Mouse (Mus musculus): ENCODE results near the gene Ccdc6.

Ccdc6 gene

DNA sequence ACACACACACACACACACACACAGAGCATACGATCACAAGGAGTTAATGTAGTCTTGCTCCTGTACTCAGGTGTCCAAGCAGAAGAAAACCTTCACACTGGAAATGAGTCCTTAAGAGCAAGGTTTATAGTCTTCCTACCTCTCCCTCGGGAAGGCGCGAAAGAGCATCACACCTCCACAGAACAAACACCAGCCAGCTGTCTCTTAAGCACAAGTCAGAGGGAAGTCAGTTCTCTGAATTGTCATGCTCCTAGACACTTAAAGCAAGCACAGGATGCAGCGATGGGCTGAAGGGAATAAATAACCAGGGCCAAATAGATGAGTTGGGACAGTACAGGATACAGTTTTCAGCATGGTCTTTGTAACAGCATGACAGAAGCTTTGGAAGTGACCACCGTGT, 35.8 kb downstream of the Ccdc6 start:
- DNase-seq (ENCODE audit: extremely low spot score): no peak

DNA sequence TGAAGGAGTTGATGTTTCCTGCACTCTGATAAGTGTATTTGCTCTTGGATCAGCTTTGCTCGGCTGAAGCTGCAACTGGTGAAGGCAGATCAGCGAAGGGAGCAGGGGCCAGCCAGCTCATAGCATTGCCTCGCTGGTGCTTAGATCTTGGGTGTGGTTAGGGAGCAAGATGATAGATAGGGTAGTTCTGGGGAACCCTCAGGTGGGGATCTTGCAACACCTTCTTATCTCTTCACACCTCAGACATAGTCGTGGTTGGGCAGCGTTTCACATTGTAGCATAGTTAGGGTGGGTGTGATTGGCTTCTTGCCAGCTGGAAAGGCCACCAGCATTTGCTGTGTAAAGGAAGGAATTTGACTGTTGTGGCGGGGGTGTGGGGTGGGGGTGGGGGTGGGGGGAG, 36.3 kb downstream of the Ccdc6 start:
- no peak for DNase-seq (ENCODE audit: extremely low spot score)

DNA sequence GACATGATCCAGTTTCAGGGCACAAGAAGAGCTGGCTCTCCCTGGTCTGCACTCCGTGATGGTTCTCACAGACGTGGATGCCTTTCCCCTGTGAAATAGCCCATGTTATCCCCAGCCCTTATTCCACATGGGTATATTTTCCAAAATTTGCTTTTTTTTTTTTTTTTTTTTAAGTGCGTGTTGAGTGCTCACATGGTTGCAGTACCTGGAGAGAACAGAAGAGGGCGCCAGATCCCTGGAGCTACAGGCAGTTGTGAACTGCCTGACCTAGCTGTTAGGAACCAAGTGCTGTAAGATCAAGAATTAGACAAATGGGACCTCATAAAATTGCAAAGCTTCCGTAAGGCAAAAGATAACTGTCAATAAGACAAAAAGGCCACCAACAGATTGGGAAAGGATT, 38.8 kb downstream of the Ccdc6 start:
- no peak for DNase-seq (ENCODE audit: extremely low spot score)

DNA sequence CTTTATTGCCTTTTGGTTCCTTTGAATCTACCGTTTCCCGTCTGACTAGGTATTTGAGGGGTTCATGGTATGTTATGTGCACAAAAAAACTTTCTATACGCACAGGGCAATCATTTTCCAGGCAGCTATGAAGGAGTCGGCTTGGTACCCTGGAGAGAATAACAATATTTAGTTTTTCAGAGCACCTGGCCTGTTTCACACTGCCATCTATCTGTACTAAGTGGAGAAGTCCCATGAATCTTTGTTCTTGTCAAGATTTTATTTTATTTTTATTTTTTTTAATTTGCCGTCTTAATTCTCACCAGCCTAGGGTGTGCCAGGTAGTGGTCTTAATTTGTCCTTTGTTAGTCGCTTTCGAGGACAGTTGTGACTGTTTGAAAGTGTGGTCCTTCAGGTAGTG, 40.7 kb downstream of the Ccdc6 start:
- no peak for DNase-seq (ENCODE audit: extremely low spot score)

DNA sequence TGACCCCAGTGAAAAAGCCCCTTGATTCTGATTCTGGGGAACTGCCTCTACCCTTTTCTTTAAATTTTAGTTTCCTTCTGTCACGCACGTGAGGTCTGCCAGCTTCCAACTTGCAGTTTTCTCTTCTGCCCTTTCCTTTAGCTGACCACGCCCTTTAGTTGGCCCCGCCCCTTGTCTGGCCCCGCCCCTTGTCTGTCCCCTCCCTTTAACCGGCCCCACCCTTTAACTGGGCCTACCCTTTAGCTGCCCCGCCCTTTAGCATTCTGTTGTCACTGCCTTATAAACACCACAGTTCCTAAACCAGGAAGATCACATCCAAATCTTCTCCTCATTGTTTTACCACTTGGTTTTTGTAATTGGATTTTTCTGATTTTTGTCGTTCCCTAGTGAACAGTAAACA, 41.2 kb downstream of the Ccdc6 start:
- no peak for DNase-seq (ENCODE audit: extremely low spot score)

DNA sequence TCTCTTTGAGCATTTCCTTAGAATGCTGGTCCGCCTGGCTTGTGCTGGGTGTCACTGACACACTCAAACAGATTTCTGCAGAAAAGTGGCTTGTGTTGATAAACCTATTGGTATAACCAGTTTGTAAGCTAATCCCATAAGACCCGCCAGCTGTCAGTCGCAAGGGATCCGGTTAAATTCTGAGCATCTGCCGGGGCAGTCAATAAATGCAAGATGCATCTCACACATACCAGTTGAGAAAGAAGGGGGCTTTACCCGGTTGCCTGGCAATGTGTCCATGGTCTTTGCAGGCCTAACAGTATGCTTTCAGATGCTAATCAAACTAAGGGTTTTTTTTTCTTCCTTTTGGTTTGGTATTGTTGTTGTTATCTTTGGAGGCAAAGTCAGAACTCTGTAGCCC, 42.4 kb downstream of the Ccdc6 start:
- no peak for DNase-seq (ENCODE audit: extremely low spot score)

DNA sequence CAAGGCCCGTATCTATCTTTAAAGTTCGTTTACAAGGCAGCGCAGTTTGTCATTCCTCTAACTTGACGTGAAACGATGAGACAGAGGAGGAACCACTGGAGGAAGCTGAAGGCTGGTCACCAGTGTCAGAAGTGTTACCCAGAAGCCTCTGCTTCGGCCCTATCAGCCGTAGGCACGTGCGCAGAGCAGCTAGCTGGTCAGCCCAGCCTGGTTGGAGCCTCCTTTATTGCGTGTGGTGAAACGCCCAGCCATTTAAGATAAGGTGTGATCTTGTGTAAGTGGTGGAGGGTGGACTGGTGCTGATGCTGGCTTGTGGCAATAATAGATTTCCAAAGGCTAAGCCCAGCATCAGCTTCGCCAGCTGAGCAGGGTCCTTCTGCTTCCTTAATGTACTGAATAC, 43.5 kb downstream of the Ccdc6 start:
- DNase-seq (ENCODE audit: extremely low spot score): no peak

DNA sequence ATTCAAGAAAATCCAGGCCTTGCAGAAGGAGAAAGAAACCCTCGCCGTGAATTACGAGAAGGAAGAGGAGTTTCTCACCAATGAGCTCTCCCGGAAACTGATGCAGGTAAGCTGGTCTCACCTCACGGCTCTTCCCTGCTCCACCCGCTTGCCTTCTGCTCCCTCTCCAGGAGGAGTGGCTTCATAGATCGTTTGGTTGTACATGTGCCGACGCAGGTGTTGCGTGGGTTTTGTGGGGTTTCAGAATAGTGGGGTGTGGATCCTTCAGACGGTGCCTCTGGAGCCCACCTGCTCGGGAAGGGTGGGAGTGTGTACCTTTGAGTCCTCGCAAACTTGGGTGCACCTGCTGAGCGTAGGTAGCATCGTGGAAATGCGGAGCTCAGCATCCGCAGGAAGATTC, 45.7 kb downstream of the Ccdc6 start:
- DNase-seq (ENCODE audit: extremely low spot score): no peak

DNA sequence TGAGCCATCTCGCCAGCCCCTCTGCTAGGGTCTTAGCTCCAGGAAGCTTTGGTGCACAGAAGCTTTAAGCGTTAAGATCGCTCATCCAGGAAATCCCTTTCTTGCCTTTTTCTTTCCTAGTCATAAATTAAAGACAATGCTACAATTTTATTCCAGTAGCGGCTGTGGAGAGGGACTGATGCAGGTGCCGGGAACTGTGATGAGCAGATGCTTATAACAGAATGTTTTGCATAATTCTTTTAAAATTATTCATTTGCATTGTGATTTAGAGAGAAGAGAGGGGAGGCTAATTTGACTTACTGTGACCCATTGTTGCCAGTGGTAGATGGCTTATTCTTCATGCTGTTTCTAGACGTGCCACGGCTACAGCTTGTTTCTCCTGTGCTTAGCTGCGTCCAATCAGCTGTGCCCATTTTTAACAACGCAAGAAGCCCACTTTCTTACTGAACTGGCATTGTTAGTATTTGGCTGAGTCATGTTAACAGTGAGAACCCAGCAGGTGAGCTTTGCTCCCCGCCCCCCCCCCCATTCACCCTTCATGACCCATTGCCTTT, 47.2 kb downstream of the Ccdc6 start:
- DNase-seq (ENCODE audit: extremely low spot score): no peak

DNA sequence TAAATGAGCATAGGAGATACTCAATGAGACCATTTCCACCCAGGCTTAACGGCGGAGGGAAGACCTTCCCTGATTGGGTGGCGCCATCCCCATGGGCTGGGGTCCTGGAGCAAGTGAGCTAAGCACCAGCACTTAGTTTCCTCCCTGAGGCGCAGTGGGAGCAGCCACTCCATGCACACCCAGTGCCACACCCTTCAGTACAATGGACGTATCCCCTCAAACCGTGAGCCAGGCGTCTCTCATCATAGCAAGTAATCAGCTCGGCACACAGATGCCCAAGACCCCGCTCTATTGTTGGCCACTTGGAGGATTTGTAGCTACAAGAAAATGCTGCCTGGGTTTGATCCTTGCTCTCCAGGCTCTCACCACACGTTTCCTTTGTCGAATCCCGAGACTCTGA, 49.0 kb downstream of the Ccdc6 start:
- DNase-seq (ENCODE audit: extremely low spot score): no peak

DNA sequence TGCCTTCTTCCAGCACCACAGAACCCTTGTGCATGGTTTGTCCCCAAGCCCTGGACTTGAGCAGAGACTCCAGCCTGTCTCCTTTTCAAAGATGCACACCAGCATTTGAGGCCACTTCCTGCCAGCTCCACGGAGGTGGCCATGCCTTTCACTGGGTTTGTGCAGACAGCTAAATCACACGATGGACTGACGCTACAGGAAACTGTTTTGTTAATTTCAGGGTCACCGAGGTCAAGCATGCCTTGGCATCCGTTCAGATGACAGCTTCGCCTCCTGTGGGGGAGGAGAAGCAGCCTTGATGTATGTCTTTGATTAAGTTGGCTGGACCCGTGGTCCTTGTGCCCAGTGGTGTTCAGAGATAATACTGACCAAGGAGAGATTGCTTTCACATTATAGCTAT, 52.2 kb downstream of the Ccdc6 start:
- peak; percentile 58 for DNase-seq (ENCODE audit: extremely low spot score)

DNA sequence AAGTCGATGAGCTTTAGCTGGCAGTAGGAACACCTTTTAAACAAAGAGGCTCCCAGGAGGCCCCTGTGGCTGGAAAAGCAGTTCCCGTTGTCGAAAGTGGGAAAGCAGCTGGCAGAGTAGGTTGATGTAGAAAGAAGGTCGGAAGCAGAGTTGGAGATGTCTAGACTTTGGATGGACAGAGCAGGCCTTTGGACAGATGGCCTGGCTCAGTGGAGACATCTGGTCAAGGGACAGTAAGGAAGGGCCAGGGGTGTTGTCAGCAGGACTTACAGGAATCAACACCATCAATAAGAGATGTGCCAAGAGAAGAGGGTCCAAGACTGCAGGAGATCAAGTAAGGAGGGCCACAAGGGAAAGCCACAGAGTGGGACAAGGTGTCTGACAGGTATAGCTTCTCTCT, 53.4 kb downstream of the Ccdc6 start:
- DNase-seq (ENCODE audit: extremely low spot score): no peak

DNA sequence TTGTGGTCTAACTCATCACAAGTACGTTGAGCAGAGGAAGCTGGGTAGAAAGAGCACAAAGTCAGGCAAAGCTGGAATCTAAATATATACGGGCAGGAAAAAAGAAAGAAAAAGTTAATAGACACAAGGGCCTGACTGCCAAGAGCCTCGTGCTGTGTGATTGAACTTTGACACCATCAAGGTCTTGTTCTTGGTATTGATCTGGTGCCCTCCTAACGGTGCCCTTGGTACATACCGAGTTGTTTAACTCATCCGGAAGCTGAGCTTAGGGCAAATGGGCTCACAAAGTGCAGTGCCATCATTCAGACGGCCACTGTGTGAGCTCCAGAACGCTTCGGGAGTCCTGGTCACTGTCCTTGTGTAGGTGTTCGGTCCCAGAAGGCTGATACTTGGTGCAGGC, 54.2 kb downstream of the Ccdc6 start:
- DNase-seq (ENCODE audit: extremely low spot score): no peak

DNA sequence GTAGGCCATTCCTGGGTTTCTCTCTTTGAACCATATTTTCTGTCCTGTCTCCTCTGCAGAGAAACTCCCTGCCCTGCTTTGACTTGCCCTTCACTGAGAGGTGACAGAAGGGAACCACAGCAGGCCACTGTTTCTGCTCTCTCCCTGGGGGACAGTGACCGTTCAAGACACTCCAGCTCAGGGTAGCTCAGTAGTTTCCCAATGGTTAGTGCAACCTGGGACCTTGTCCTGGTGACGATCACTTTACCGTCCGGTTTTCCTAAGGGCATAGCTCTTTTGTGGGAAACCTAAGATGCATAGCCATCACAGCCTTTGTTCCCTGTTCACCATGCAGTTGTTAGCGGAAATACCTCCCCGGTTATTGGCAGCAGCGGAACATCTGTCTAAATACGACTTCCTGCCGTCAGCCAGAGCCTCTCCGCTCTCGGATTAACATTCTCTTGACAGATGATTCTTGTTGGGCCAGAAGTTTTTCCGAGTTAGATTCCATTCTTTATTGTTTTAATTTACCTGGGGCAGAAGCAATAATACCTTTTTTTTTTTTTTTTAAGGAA, 55.3 kb downstream of the Ccdc6 start:
- peak; percentile 27 for DNase-seq (ENCODE audit: extremely low spot score)

DNA sequence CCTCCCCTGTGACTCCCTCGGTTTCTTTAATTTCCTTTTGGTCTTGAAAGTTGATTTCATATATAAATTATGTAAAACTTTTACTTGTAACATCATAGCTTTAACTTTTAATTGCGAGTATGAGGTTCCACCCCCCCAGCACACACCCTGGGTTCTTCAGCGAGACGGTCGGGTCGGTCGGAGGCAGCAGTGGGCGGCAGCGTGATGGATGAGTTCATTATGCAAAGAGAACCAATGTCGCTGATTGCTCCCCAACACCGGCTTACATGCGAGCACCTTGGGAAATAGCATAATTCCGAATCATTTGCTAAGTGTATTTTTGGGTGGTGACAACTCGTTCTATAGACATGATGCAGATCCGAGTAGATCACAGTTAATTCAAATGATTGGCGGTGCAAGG, 56.9 kb downstream of the Ccdc6 start:
- no peak for DNase-seq (ENCODE audit: extremely low spot score)

DNA sequence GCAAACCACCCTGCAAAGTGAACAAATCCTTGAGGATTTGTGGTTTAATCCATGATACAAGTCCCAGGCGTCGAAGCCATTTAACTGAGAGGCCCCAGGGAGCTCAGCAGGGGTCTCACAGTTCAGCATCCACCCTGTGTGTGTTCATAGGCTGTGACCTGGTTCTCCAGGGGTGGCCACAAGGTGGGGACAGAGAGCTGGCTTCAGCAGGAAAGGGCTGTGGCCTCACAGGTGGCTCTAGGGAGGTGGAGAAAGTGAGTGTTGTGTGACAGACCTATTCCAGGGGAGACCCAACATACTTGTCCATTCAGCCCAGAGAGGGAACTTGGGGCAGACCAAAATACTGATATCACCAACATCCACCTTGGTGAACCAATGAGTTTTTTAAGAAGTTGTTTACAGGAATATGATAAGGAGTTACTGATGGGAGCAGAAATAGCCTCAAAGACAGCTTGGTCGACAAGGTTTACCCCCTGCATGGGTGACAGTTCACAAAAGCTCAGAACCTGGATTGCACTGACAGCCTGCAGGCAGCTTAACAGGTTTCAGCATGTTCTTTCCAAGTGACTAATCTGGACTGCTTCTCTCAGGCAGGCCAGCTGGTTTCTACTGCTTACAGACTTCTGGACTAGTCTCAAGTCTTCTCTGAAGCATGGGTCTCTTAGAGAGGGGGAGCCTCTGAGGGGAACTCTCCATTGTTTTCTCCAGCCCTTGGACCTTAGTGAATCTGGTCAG, 59.7 kb downstream of the Ccdc6 start:
- DNase-seq (ENCODE audit: extremely low spot score): no peak

DNA sequence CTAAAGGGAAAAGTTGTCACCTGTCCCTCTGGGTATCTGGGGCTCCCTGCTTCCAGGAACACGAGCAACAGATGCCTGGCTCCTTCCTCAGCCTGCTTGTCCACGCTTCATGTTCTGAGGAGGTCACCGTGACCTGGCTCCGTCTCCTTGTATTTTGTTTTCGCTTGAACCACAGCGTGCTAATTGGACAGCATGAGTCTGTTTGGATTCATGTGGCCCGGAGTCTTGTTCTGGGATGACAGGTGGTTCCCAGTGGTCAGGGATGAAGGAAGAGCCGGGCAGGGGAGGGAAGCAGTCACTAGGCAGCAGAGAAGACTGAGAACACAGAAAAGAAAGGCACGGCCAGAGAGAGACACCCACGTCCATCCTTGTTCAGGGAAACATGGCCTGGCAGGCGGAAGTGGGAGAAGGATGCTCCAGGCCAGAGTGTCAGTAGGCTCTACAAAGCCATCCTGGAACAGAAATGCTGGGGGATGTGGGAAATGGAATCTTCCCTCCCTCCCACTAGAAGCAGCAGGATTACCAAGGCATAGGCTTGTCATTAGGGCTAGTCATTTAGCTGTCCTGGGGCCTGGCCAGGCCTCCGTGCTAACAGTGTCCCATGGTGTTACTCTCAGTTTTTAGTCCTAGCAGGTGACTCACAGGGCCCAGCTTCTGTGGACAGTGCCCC, 62.9 kb downstream of the Ccdc6 start:
- DNase-seq (ENCODE audit: extremely low spot score): no peak

DNA sequence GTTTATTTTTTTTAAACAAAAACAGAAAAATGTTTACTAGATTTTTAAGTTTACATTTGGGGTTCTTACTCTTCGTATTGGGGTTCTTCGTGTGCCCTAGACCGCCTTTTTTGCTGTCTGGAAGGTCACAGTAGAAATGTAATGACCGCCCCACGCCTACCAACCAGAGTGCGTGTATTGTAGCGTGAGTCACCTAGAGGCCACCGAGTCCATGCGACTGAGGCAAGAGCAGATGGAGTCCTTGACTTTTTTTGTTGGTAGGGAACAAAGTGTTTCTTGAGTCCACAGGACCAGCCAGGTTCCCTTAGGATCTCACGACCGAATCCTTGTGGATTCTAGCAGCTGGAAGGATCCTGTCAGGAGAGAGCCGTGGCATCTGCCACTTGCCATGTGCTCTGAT, 63.9 kb downstream of the Ccdc6 start:
- DNase-seq (ENCODE audit: extremely low spot score): no peak

DNA sequence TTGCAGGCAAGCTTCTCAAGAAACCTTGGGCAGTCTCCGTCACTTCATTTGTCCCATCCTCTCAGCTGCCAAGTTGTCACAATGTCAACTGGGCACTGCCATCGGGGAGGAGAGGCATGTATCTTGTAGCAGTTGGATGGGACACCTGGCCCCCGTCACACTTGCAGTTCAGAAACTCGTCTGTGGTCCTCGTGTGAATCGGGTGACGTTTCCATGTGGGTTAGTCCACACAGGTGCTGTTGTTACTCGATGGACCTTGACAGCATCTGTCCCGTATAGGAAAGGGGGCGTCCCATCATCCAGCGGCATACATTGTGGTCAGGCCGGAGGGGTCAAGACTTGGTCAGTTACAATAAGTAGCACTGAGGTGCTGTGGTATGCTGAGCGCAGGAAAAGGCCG, 64.6 kb downstream of the Ccdc6 start:
- DNase-seq (ENCODE audit: extremely low spot score): no peak

DNA sequence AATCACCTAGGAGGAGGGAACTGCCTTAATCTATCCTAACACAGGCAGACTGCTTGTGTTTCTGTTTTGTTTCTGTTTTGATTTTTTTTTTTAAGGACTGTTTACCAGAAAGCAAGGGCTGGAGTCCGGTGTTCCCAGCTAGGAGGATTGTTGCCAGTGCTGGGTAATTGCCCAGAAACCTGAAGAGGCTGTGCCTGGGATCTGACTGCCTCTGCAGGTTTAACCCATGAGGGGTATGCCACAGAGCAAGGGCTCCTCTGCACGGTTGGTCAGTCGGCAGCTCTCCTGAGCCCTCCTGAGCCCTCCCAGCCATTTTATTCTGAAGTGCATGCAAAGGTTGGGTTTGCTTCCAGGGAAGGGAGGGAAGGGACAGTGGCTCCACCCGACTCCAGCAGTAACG, 66.8 kb downstream of the Ccdc6 start:
- DNase-seq (ENCODE audit: extremely low spot score): no peak

DNA sequence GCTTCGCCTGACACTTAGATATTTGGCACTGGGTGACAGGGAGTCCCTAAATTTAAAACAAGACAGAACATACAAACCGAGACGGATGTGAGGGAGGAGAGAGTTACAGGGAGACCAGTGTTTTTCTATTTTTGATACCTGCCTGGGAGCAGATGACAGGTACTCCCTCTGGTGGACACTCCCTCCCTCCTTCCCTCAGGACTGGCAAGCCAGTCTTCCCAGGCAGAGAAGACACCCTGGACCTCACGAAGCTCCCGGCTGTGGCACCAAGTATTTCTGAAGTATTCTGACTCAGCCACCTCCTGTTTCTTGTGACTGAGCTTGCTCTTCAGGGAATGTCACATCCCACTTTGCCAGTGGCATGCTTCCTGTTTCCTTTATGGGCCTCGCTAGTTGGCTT, 69.0 kb downstream of the Ccdc6 start:
- DNase-seq (ENCODE audit: extremely low spot score): no peak

DNA sequence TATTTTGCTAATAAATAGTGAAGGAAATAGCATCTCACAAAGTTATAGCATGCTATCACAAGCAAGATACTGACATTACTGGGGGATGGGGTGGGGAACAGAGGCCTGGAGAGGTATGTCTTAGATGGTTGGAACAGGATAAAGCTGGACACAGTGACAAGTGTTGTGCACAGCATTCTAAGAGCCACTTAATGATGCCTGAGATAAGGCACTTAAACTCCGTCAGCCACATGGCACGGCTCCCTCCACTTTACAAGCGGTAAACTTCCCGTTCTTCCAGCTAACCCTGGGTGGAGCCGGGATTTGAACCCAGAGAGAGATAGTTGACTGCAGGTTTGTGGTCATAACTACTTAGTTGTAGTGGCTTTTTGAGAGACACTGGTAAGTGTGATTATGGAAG, 69.5 kb downstream of the Ccdc6 start:
- no peak for DNase-seq (ENCODE audit: extremely low spot score)

DNA sequence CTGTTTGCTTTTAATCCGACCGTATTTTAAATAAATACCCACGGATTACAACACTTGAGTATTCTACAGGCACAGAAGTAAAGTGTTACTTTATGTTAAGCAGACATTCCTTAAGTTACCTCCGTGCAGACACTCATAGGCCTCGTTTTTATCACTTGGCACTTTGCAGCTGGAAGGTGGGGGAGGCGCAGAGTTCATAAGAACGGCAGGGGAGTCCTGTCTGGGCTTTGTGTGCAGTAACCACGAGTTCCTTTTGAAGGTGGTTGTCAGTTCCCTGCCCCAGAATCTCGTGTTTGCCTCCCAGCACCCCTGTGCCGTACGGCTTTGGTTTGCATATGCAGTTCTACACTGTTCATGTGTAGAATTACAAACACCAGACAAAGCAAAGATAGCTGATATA, 70.7 kb downstream of the Ccdc6 start:
- no peak for DNase-seq (ENCODE audit: extremely low spot score)

Data from embryo, embryonic 9.5 days (tissue).